Mouse (Mus musculus): ENCODE measurements at regions not wholly inside any gene's neighbourhood (a gene's known extent, or its start where the extent isn't known, plus 50 kb on each side); places are given as distances from the start of the nearest gene placed in this dataset.

- H3K4me1 ChIP-seq (ENCODE audit: control insufficient read depth, insufficient read depth, low read length), result no peaks in the 10 kb centered on the region
- peak; percentile 86 for ATAC-seq (ENCODE audit: low FRiP score)
- H3K4me3 ChIP-seq (ENCODE audit: low read depth, low read length), result no peak overlapping the region
- no peaks in the 10 kb centered on the region for H3K36me3 ChIP-seq (ENCODE audit: control insufficient read depth, insufficient read depth, low read length)
- no peak overlapping the region for H3K27ac ChIP-seq (ENCODE audit: low read depth, low read length)
- H3K9me3 ChIP-seq (ENCODE audit: control insufficient read depth, low read length), result no peaks in the 10 kb centered on the region
- no peaks in the 10 kb centered on the region for H3K27me3 ChIP-seq (ENCODE audit: control insufficient read depth, insufficient read depth, low read length)
- peak; percentile 86 for DNase-seq (ENCODE audit: low spot score, missing footprints)
- 60% methylated on average over 12 of the region's 12 CpGs for WGBS
- no peak overlapping the region for H3K9ac ChIP-seq (ENCODE audit: low read length)
- no peak overlapping the region for H3K4me2 ChIP-seq
Measured at GRCm38 (mm10) chr8:62284378-62285110, 161.6 kb upstream of the Anxa10 start.

DNA sequence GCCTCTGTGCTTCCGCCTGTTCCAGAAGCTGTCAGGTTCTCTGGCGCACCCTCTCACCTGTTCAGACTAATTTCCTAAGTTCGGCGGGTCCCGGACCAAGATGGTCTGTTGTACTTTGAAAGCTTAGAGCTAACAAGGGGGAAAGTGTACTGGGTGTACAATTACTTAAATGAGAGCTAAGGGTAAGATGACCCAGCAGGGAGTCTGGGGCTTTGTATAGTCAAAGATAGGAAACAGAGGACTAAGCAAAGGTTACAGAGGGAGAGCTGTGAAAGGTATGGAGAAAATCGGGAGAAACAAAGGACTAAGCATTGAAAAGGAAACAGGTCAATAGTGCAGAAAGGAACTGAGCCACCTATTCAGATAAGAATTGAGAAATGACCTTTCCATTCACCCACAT is 127.6 kb upstream of the Anxa10 start:
- no peak for ATAC-seq (ENCODE audit: low FRiP score)
- H3K4me3 ChIP-seq (ENCODE audit: low read depth, low read length), result no peak overlapping the region
- H3K9ac ChIP-seq (ENCODE audit: low read length), result no peak overlapping the region
- WGBS, result 92% methylated on average over 6 of the region's 6 CpGs
- H3K27me3 ChIP-seq (ENCODE audit: control insufficient read depth, insufficient read depth, low read length), result no peaks in the 10 kb centered on the region
- no peaks in the 10 kb centered on the region for H3K9me3 ChIP-seq (ENCODE audit: control insufficient read depth, low read length)
- no peaks in the 10 kb centered on the region for H3K36me3 ChIP-seq (ENCODE audit: control insufficient read depth, insufficient read depth, low read length)
- no peaks in the 10 kb centered on the region for H3K4me1 ChIP-seq (ENCODE audit: control insufficient read depth, insufficient read depth, low read length)
- H3K4me2 ChIP-seq, result no peak overlapping the region
- no peak overlapping the region for H3K27ac ChIP-seq (ENCODE audit: low read depth, low read length)
- no peak for DNase-seq (ENCODE audit: low spot score, missing footprints)

Measured in midbrain, embryonic 11.5 days (tissue).